Mouse (Mus musculus): ENCODE measurements around the gene Gnaz.

The Gnaz gene

DNA sequence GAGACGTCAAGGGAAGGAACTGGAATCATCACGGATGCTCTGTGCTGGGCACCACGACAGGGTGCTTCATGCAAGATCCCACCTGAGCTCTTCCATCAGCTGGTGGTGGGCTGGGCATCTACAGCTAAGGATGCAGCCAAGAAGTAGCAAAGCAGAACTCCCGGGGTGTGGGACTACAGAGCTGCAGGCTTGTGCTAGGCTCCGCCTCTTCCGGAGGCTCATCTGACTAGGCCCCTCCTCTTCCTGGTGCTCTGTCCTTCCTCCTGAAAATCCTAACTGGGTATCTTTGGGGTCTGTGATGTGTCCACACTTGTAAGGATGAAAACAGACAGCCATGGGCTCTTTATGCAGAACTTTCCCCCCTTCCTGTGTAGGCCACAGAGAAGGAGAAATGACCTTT is 98.7 kb downstream of the Gnaz start:
- DNase-seq = no peak
